Mouse (Mus musculus) common myeloid progenitor, adult 5-6 weeks (primary cell): Measurements from ENCODE around the gene Ccer2. TPM values are rescaled to one million over a fixed set of nuclear protein-coding genes. Genes with fewer than 3 reads are reported as not detected.

Experiments
- ATAC-seq: replicated peaks from 2 replicates; pipeline ENCODE4 v1.8.0; 2016; ENCODE audit warnings: low read depth, mild to moderate bottlenecking, moderate TSS enrichment, inconsistent platforms; ENCODE audit not compliant: poor library complexity, severe bottlenecking
- total RNA-seq: library from RNA; stranded (forward); fragments of 200-1000, 187-1606 nt; gene quantifications from 2 replicates; pipeline ENCODE4 v1.2.3, GENCODE M21; 2017

Ccer2 gene
- total RNA-seq, 1 experiment from 2014 or later, result not detected

- ATAC-seq, result peak; percentile 33
Measured at GRCm38 (mm10) chr7:28788307-28789195, 32.6 kb downstream of the Ccer2 start, which contains the start of gene Rinl. Gene Rinl (plus strand): TSS chr7:28788969.

- no peak for ATAC-seq
Measured at GRCm38 (mm10) chr7:28789235-28789634, 33.3 kb downstream of the Ccer2 start.

- ATAC-seq, result no peak
Measured at GRCm38 (mm10) chr7:28790066-28790806, 34.3 kb downstream of the Ccer2 start.

- no peak for ATAC-seq
Measured at GRCm38 (mm10) chr7:28791706-28792105, 35.7 kb downstream of the Ccer2 start.

GRCm38 (mm10) chr7:28792391-28793185 lies 36.6 kb downstream of the Ccer2 start:
- ATAC-seq, result no peak

GRCm38 (mm10) chr7:28793834-28794233 lies 37.9 kb downstream of the Ccer2 start:
- ATAC-seq, result no peak

GRCm38 (mm10) chr7:28794496-28794895 lies 38.5 kb downstream of the Ccer2 start:
- no peak for ATAC-seq

GRCm38 (mm10) chr7:28795832-28796231 lies 39.9 kb downstream of the Ccer2 start:
- peak; percentile 55 for ATAC-seq

GRCm38 (mm10) chr7:28796562-28796975 lies 40.6 kb downstream of the Ccer2 start:
- peak; percentile 82 for ATAC-seq

GRCm38 (mm10) chr7:28799994-28800393 lies 44.0 kb downstream of the Ccer2 start:
- ATAC-seq, result no peak

- no peak for ATAC-seq
Measured at GRCm38 (mm10) chr7:28801451-28801850, 45.5 kb downstream of the Ccer2 start.

GRCm38 (mm10) chr7:28801901-28802670 lies 46.1 kb downstream of the Ccer2 start:
- 0 out of 2 replicates have a peak, but pooled peaks have one; percentile 10 for ATAC-seq

GRCm38 (mm10) chr7:28802846-28803588 lies 47.0 kb downstream of the Ccer2 start:
- peak; percentile 61 for ATAC-seq

GRCm38 (mm10) chr7:28803756-28804155 lies 47.8 kb downstream of the Ccer2 start:
- no peak for ATAC-seq

- ATAC-seq, result no peak
Measured at GRCm38 (mm10) chr7:28806869-28807268, 50.9 kb downstream of the Ccer2 start.

GRCm38 (mm10) chr7:28807641-28808220 lies 51.8 kb downstream of the Ccer2 start:
- no peak for ATAC-seq

- ATAC-seq, result peak; percentile 9; the same call in 1 of the 2 replicates
Measured at GRCm38 (mm10) chr7:28808221-28808941, 52.4 kb downstream of the Ccer2 start, which contains the start of gene Hnrnpl. Gene Hnrnpl (plus strand): TSS chr7:28808541.
